Mouse (Mus musculus): Measurements from ENCODE around the gene Acer3. TPM values are rescaled to one million over a fixed set of nuclear protein-coding genes. Genes with fewer than 3 reads are reported as not detected.

The Acer3 gene
- total RNA-seq, 4 experiments from 2014 or later = 25.1 to 27.2 (median 25.5) TPM

Other genes with a start within 250 kb of the Acer3 start
- 10 to 100 TPM; 11.1 to 15.8 (median 14.0) TPM for gene Myo7a, start 201.7 kb downstream of the Acer3 start, total RNA-seq (2022)
- 1 to 10 TPM in 1 of 4 experiments, under 1 TPM in 3; 0.55 to 1.4 (median 0.73) TPM for gene Omp, start 175.7 kb downstream of the Acer3 start, total RNA-seq (2022)
- 10 to 100 TPM; 30.8 to 35.2 (median 31.7) TPM for gene Capn5, start 142.9 kb downstream of the Acer3 start, total RNA-seq (2022)
- under 1 TPM; 0.15 to 0.41 (median 0.28) TPM for gene B3gnt6, start 121.7 kb downstream of the Acer3 start, total RNA-seq (2022)
- 1 to 10 TPM; 2.4 to 4.2 (median 2.9) TPM for gene Tsku, start 40.1 kb upstream of the Acer3 start, total RNA-seq (2022)
- under 1 TPM in 2 of 4 experiments, not detected in 2; 0.38 to 0.39 TPM for gene Gucy2d, start 119.2 kb upstream of the Acer3 start, total RNA-seq (2022)
- 1 to 10 TPM; 4.1 to 6.4 (median 4.7) TPM for gene Lrrc32, start 168.1 kb upstream of the Acer3 start, total RNA-seq (2022)

Data from left cerebral cortex, adult 8-10 months (tissue).